Mouse (Mus musculus) brain, embryonic 14.5 days (tissue): ENCODE measurements around the gene Rps12-ps3.

Source experiments
- CTCF ChIP-seq: fragments of 200-500 bp; IDR thresholded peaks from 2 replicates; pipeline ENCODE4 v1.5.1; 2012; ENCODE audit warnings: inconsistent platforms, mild to moderate bottlenecking, moderate library complexity, borderline replicate concordance; ENCODE audit not compliant: insufficient read depth, insufficient read length; ENCODE audit errors: extremely low read depth
- POLR2A ChIP-seq: fragments of 200-500 bp; IDR thresholded peaks from 2 replicates; pipeline ENCODE4 v1.6.1; 2012; ENCODE audit warnings: mild to moderate bottlenecking, inconsistent platforms, borderline replicate concordance; ENCODE audit not compliant: poor library complexity, insufficient read depth, insufficient read length, severe bottlenecking; ENCODE audit errors: extremely low read depth

- TF ChIP-seq CTCF (no peak), POLR2A (no peak)
These were observed 38.4 kb downstream of the Rps12-ps3 start for GRCm38 (mm10) chr19:59360486-59360896.
